Mouse (Mus musculus): Measurements from ENCODE around the gene Creb5. TPM values are rescaled to one million over a fixed set of nuclear protein-coding genes. Genes with fewer than 3 reads are reported as not detected.

The Creb5 gene
- polyA plus RNA-seq, 1 experiment from 2014 or later, result 4.3 TPM

- H3K27me3 ChIP-seq (ENCODE audit: insufficient read depth, poor library complexity, severe bottlenecking), result peaks cover 72% of the 10 kb centered on the region
- H3K27ac ChIP-seq, result no peak overlapping the region
- no peaks in the 10 kb centered on the region for H3K9me3 ChIP-seq
- no peak for DNase-seq (ENCODE audit: low spot score)
- H3K4me1 ChIP-seq (replicated peaks), result peaks cover 36% of the 10 kb centered on the region
- no peak overlapping the region for H3K4me3 ChIP-seq
- no peaks in the 10 kb centered on the region for H3K36me3 ChIP-seq
- 37% methylated on average over 8 of the region's 8 CpGs for WGBS
Measured at GRCm38 (mm10) chr6:53290215-53290990, 3.3 kb downstream of the Creb5 start.

DNA sequence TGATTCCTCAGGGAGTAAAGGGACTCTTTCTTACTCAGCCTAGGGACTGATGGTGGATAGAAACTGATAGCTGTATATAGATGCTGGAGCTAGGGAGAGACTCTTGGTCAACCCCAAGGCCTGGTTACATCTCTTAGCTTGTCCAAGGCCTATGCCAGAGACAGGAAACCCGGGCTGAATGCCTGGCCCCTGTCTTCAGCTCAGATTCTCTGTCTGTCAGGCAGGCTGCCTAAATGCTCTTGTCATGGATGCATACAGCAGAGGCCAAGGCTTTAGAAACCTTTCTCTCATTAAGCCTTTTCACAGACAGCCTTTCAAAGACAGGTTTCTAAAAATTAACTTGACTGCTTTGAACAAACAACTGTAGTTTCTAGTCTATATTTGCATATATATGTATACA is 5.9 kb downstream of the Creb5 start:
- Histone ChIP-seq H3K36me3 (no peaks in the 10 kb centered on the region), H3K4me3 (no peak overlapping the region), H3K4me1 (replicated peaks) (peaks cover 20% of the 10 kb centered on the region), H3K27me3 (ENCODE audit: insufficient read depth, poor library complexity, severe bottlenecking) (peaks cover 48% of the 10 kb centered on the region), H3K27ac (no peak overlapping the region), H3K9me3 (no peaks in the 10 kb centered on the region)
- DNase-seq (ENCODE audit: low spot score), result no peak
- 62% methylated on average over 1 of the region's 1 CpGs for WGBS

GRCm38 (mm10) chr6:53297851-53298250 is 10.8 kb downstream of the Creb5 start:
- H3K4me3 ChIP-seq, result no peak overlapping the region
- no peak for DNase-seq (ENCODE audit: low spot score)
- 80% methylated on average over 5 of the region's 5 CpGs for WGBS
- H3K27ac ChIP-seq, result no peak overlapping the region
- H3K9me3 ChIP-seq, result no peaks in the 10 kb centered on the region
- H3K36me3 ChIP-seq, result no peaks in the 10 kb centered on the region
- H3K27me3 ChIP-seq (ENCODE audit: insufficient read depth, poor library complexity, severe bottlenecking), result 0 out of 2 replicates have a peak, but pooled peaks cover 2% of the 10 kb centered on the region
- H3K4me1 ChIP-seq (replicated peaks), result 0 out of 2 replicates have a peak, but pooled peaks cover 2% of the 10 kb centered on the region

DNA sequence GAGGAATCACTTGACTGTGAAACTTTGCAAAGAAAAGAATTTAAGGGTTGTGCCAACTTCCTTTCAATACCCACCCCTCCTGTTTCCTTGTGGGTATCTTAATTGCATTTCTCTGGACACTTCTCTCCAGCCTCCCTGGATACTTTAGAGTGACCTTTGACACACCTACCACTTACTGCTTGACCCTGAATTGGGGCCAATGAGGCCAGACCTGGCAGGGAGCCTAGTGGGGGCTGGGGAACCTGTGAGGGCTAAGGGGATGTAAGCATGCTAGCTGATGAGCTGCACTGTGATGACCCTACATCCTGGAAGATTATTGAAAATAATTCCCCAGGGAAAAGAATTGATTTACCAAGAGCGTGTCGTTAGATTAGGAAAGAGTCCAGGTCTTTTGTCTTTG is 17.1 kb downstream of the Creb5 start:
- no peak for DNase-seq (ENCODE audit: low spot score)
- peaks cover 14% of the 10 kb centered on the region for H3K4me1 ChIP-seq (replicated peaks)
- 76% methylated on average over 2 of the region's 2 CpGs for WGBS
- no peaks in the 10 kb centered on the region for H3K9me3 ChIP-seq
- no peaks in the 10 kb centered on the region for H3K27me3 ChIP-seq (ENCODE audit: insufficient read depth, poor library complexity, severe bottlenecking)
- no peak overlapping the region for H3K27ac ChIP-seq
- H3K4me3 ChIP-seq, result no peak overlapping the region
- H3K36me3 ChIP-seq, result no peaks in the 10 kb centered on the region

GRCm38 (mm10) chr6:53306156-53306555 is 19.1 kb downstream of the Creb5 start:
- no peaks in the 10 kb centered on the region for H3K27me3 ChIP-seq (ENCODE audit: insufficient read depth, poor library complexity, severe bottlenecking)
- no peaks in the 10 kb centered on the region for H3K36me3 ChIP-seq
- no peaks in the 10 kb centered on the region for H3K9me3 ChIP-seq
- no peak overlapping the region for H3K27ac ChIP-seq
- no peak for DNase-seq (ENCODE audit: low spot score)
- peaks cover 29% of the 10 kb centered on the region for H3K4me1 ChIP-seq (replicated peaks)
- WGBS, result 87% methylated on average over 4 of the region's 4 CpGs
- no peak overlapping the region for H3K4me3 ChIP-seq

GRCm38 (mm10) chr6:53306710-53307109 is 19.6 kb downstream of the Creb5 start:
- Histone ChIP-seq H3K4me3 (no peak overlapping the region), H3K27me3 (ENCODE audit: insufficient read depth, poor library complexity, severe bottlenecking) (no peaks in the 10 kb centered on the region), H3K27ac (no peak overlapping the region), H3K9me3 (no peaks in the 10 kb centered on the region), H3K4me1 (replicated peaks) (peaks cover 33% of the 10 kb centered on the region), H3K36me3 (no peaks in the 10 kb centered on the region)
- 71% methylated on average over 5 of the region's 5 CpGs for WGBS
- DNase-seq (ENCODE audit: low spot score), result no peak

GRCm38 (mm10) chr6:53308684-53309083 is 21.6 kb downstream of the Creb5 start:
- DNase-seq (ENCODE audit: low spot score), result no peak
- Histone ChIP-seq H3K36me3 (no peaks in the 10 kb centered on the region), H3K4me1 (replicated peaks) (peaks cover 33% of the 10 kb centered on the region), H3K27ac (no peak overlapping the region), H3K27me3 (ENCODE audit: insufficient read depth, poor library complexity, severe bottlenecking) (no peaks in the 10 kb centered on the region), H3K4me3 (no peak overlapping the region), H3K9me3 (no peaks in the 10 kb centered on the region)
- WGBS, result 55% methylated on average over 6 of the region's 6 CpGs

GRCm38 (mm10) chr6:53313604-53314003 is 26.5 kb downstream of the Creb5 start:
- WGBS, result 94% methylated on average over 6 of the region's 6 CpGs
- H3K27ac ChIP-seq, result no peak overlapping the region
- no peaks in the 10 kb centered on the region for H3K9me3 ChIP-seq
- no peak for DNase-seq (ENCODE audit: low spot score)
- peaks cover 24% of the 10 kb centered on the region for H3K4me1 ChIP-seq (replicated peaks)
- no peaks in the 10 kb centered on the region for H3K27me3 ChIP-seq (ENCODE audit: insufficient read depth, poor library complexity, severe bottlenecking)
- H3K36me3 ChIP-seq, result no peaks in the 10 kb centered on the region
- no peak overlapping the region for H3K4me3 ChIP-seq

DNA sequence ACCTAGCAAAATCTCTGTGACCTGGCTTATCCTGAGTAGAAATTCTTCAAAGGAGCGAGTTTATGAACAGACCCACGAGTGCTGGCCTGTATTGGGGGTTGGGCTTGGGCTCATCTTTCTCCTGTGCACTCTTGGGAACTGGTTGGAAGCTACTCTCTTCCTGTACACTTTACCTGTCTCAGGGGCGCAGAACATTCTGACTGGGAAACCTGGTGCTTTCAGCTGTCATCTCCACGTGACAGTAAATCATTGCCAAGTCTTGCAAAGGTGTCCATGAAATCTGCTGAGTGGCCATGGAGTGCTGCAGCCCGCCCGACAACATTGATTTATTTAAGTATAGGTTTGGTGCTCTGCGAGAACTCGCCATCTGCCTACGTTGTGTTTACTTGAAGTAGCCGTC is 27.1 kb downstream of the Creb5 start:
- 82% methylated on average over 10 of the region's 10 CpGs for WGBS
- no peak overlapping the region for H3K4me3 ChIP-seq
- H3K36me3 ChIP-seq, result no peaks in the 10 kb centered on the region
- DNase-seq (ENCODE audit: low spot score), result no peak
- no peak overlapping the region for H3K27ac ChIP-seq
- H3K27me3 ChIP-seq (ENCODE audit: insufficient read depth, poor library complexity, severe bottlenecking), result no peaks in the 10 kb centered on the region
- peaks cover 23% of the 10 kb centered on the region for H3K4me1 ChIP-seq (replicated peaks)
- no peaks in the 10 kb centered on the region for H3K9me3 ChIP-seq

- Histone ChIP-seq H3K4me1 (replicated peaks) (0 out of 2 replicates have a peak, but pooled peaks cover 10% of the 10 kb centered on the region), H3K36me3 (no peaks in the 10 kb centered on the region), H3K27me3 (ENCODE audit: insufficient read depth, poor library complexity, severe bottlenecking) (no peaks in the 10 kb centered on the region), H3K27ac (no peak overlapping the region; the same call in 1 of the 2 replicates), H3K9me3 (no peaks in the 10 kb centered on the region), H3K4me3 (no peak overlapping the region)
- WGBS, result 76% methylated on average over 17 of the region's 17 CpGs
- peak; percentile 6 for DNase-seq (ENCODE audit: low spot score)
Measured at GRCm38 (mm10) chr6:53319543-53320325, 32.7 kb downstream of the Creb5 start.

DNA sequence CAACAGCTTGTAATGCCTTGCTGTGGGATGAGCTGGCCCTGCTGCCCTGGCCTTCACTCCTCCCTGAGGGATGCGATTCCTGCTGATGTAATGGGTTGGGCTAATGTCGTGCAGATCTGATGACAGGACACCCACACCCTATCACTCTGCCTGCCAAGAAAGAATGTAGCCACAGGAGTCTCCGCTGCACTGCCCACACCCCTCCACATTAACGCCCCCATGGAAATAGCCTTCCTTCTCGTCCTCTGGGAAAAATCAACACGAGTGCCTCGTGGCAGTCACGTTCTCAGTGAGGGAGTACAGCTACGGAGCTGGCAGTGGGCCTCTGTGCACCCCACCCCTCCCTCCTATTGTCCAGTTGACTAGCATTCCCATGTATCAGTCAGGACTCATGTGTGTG is 50.3 kb downstream of the Creb5 start:
- 46% methylated on average over 9 of the region's 9 CpGs for WGBS
- peak; percentile 8 for DNase-seq (ENCODE audit: low spot score)
- Histone ChIP-seq H3K4me1 (replicated peaks) (peaks cover 6% of the 10 kb centered on the region; the same call in 1 of the 2 replicates), H3K27me3 (ENCODE audit: insufficient read depth, poor library complexity, severe bottlenecking) (no peaks in the 10 kb centered on the region), H3K27ac (0 out of 2 replicates have a peak overlapping the region, but pooled peaks have one; percentile 16), H3K4me3 (no peak overlapping the region), H3K36me3 (no peaks in the 10 kb centered on the region), H3K9me3 (no peaks in the 10 kb centered on the region)

- no peak for DNase-seq (ENCODE audit: low spot score)
- Histone ChIP-seq H3K4me1 (replicated peaks) (peaks cover 13% of the 10 kb centered on the region), H3K27ac (no peak overlapping the region), H3K27me3 (ENCODE audit: insufficient read depth, poor library complexity, severe bottlenecking) (no peaks in the 10 kb centered on the region), H3K4me3 (no peak overlapping the region), H3K36me3 (no peaks in the 10 kb centered on the region), H3K9me3 (no peaks in the 10 kb centered on the region)
- 76% methylated on average over 9 of the region's 9 CpGs for WGBS
Measured at GRCm38 (mm10) chr6:53352311-53352960, 65.4 kb downstream of the Creb5 start.

GRCm38 (mm10) chr6:53356328-53356727 is 69.3 kb downstream of the Creb5 start:
- H3K36me3 ChIP-seq, result no peaks in the 10 kb centered on the region
- H3K9me3 ChIP-seq, result no peaks in the 10 kb centered on the region
- DNase-seq (ENCODE audit: low spot score), result no peak
- no peak overlapping the region for H3K4me3 ChIP-seq
- H3K4me1 ChIP-seq (replicated peaks), result peaks cover 6% of the 10 kb centered on the region; the same call in 1 of the 2 replicates
- no peaks in the 10 kb centered on the region for H3K27me3 ChIP-seq (ENCODE audit: insufficient read depth, poor library complexity, severe bottlenecking)
- H3K27ac ChIP-seq, result no peak overlapping the region
- 91% methylated on average over 1 of the region's 1 CpGs for WGBS

Data from hindbrain, embryonic 10.5 days (tissue).